Mouse (Mus musculus) left cerebral cortex, adult 8-10 months (tissue): ENCODE data around the gene Antxrl. TPM values are rescaled to one million over a fixed set of nuclear protein-coding genes. Genes with fewer than 3 reads are reported as not detected.

Experiments used
- DNase-seq, 2 experiments: peaks; one replicate each; pipeline ENCODE4 v3.0.0; 2022; ENCODE audit warnings: low spot score in 2 of 2
- total RNA-seq, 4 experiments: library from RNA; stranded (reverse); gene quantifications; 2 replicates each; pipeline ENCODE4 v1.2.4; 2022

The Antxrl gene
- total RNA-seq, 4 experiments from 2014 or later: not detected

DNA sequence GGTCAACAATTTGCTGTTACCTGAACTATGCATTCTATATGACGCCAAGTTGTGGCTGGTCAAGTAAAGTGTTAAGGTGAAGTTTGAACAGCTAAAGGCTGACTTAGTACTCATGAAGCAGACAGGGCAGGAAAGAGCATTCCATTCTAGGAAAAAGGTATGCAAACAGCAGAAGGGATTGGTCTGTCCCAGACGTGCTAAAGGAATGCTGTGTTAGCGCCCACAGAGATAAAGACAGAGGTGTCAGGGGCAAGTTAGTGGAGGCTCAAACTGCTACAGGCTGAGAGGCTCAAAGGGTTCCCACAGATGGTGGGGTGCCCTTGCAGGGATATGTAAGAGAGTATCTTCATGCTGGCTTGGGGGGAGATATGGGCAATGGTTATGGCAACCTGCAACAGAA lies 51.3 kb downstream of the Antxrl start:
- DNase-seq: no peak

DNA sequence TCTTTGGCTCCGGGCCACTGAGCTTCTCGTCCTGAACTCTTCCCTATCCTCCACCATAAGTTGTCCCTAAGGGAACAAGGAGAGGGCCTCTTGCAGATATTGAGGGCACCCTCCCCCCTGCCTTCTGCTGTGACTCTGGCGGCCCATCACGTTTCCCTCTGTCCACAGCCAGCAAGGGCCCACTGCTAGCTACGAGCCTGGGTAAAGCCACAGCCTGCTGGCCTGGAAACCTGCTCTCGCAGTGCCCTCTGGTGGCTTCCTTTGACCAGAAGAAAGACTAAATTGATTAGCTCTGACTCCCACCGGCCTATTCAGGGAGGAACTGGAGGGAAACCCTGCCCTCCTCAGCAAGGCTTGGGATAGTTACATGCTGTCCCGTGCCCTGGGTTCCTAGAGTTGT lies 52.4 kb downstream of the Antxrl start:
- peak in 1 of 2 experiments; percentile 28 for DNase-seq

DNA sequence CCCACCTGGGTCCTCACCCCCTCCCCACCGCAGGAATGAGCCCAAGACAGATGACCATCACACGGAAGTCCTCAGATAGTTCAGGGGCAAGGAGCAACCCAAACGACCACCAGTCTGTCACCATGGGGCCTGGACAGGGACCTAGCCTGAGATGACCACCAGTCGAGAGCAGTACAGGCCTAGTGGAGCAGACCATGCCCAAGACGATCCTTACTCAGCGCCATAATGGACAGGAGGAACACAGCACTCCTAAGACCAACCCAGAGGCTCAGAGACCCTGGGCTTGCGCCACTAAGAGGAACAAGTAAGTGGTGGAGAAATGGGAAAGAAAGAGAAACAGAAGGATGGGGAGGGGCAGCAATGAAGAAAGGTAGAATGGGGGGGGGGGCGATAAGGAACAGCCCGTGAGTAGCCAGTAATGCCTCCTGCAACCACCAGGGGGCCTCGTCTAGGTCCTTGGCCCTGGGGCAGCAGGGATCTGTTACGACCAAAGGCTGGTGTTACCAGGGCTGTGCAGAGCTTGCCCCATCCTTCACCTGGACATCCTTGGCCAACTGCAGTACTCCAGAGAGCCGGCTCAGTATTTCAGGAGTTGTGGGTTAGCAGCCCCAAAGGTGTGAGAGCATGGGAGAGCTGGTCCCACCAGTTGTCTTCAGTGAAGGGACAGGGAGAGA lies 54.0 kb downstream of the Antxrl start:
- DNase-seq: no peak

DNA sequence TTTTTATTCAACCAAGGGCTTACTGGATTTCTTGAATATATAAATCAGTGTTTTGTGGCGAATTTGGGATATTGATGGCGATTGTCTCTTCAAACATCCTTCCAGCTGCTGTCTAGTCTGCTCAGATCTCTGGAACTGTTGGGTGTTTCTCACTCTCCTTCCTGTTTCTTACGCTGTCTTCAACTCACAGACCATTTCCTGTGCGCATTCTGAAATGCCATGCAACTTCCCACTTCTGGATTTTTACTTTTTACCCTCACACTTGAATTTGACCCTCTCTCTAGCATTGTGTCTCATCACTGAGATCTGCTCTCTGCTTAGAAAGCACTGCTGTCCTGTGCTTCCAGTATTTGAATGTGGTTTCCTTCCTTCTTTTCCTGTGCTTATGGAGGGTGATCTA lies 55.1 kb downstream of the Antxrl start:
- DNase-seq: no peak

DNA sequence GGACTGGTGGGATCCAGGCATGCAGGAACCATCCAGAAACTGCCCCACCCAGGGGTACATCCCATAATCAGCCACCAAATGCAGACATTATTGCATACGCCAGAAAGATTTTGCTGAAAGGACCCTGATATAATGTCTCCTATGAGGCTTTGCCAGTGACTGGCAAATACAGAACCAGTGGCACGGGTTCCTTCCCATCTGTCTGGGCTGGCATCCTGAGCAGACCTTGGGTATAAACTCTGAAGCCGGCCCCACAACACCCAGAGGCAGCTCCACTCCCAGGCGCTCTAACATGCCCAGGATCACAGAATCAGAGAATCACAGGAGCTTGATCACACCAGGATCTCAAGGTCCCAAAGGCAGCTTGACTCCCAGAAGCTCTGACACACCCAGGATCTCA lies 61.8 kb downstream of the Antxrl start:
- DNase-seq: no peak

DNA sequence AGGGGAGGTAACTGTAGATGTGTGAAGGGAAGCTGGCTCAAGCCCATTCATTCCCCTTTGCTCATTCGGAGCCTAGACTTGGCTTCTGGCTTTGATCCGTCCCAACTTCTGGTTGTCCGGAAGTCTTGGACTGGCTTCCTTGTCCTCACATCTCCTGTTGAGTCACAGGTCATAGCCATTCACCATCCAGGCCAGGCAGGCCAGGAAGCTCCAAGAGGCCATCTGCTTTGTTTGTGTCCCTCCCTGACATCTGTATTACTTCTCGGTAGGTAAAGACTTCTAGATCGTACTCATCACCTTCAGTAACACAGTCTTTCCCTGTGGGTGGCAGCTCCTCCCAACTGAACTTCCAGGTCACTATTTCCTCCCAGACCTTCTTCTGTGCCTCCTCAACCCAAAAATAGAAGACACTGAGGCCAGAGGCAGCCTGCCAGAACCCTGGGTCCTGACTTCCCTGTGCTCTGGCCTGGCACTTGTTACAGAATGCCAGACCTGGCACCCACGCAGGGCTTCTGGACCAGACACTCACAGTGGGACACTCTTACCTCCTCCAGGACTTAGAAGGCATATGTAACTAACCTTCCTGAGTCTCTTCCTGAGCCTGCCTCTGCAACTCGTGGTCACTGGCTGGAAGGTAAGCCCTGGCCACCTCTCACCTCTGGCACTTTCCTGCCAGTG lies 66.7 kb downstream of the Antxrl start:
- no peak for DNase-seq

DNA sequence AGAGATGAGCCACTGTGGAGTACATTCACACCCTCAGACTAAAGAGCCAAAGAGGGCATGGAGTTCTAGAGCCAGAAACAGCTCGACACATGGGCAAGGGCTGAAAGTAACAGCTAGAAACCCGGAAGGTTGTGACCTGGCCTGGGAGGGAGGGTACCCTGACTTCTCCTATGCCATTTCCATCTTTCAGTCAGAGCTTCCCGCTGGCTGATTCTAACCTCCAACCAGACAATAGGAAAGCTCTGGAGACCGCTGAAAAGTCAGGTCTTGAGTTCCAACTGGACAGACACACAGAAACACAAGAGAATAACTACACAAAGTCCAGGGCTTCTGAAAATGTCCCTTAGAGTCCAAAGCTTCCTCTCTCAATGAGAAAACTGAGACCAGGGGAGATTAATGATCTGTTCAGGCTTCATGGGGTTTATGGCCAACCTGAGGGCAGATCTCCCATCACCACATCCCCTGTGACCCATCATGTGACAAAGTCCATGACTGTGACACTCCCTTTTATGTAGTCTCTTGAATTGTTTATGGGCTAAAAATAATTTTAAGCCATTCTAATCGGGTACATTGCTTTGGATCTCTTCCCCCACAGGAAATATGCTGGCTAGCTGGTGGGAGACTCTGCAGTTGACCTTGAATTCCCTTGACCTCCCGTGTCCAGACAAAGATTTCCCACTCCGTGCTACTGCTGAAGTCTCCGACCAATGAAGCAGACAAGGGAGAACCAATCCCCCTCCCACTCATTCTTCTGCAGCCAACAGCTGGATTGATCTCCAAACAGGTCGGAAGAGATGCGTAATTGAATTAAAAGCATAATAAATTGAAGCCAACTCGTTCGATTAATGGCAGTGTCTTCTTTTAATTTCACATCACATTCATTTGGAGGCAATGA lies 67.8 kb downstream of the Antxrl start:
- DNase-seq: no peak

DNA sequence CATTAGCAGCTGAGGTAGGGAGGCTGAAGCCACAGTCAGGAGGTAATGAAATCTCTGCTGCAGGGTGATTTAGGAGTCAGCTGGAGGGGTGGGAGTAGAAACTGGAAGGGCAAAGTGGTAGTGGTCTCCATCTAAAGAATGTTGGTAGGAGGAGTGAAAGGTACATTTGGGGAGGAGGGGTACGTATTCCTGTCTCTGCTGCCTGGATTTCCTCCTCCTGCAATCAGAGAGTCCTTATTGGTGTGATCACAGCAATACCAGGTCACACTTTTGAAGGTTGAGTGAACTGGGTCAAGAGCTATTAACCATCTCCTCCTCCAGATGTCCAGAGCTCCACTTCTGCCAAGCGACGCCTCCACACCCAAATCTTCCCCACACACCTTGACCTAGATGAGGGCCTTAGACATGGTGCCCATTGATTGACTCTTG lies 68.4 kb downstream of the Antxrl start:
- DNase-seq: no peak

DNA sequence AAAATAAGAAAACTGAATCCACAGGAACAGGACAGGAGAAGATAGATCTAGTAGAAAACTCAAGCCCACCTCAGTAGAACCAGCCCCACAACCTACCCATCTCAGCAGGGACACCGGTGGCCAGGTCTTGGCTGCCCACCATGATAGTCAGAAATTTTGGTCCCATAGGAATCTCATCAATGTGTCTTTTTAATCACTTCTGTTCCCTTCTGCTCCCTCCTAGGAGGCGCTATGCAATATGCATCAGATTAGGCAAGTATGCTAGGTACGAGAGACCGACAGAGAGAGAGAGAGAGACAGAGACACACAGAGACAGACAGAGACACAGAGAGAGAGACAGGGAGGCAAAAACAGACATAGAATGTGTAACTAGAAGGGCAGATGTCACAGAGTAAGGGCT lies 69.2 kb downstream of the Antxrl start:
- DNase-seq: no peak

Other genes with a start within 250 kb of the Antxrl start
- 1 to 10 TPM; 2.8 to 3.4 (median 2.9) TPM for gene Gdf10, start 129.1 kb upstream of the Antxrl start, total RNA-seq
- not detected for gene Gdf2, start 111.7 kb upstream of the Antxrl start, total RNA-seq
- gene Rbp3, start 98.7 kb upstream of the Antxrl start, total RNA-seq: under 1 TPM in 1 of 4 experiments, not detected in 3; 0.32 TPM
- 1 to 10 TPM; 3.4 to 4.6 (median 4.2) TPM for gene Zfp488, start 73.9 kb upstream of the Antxrl start, total RNA-seq
- not detected for gene Gm30083, start 37.5 kb upstream of the Antxrl start, total RNA-seq
- not detected for gene Gm5460, start 35.9 kb upstream of the Antxrl start, total RNA-seq
- gene Anxa8, start 33.3 kb downstream of the Antxrl start, total RNA-seq: under 1 TPM; 0.60 to 0.96 (median 0.72) TPM
- not detected for gene A630023A22Rik, start 50.0 kb downstream of the Antxrl start, total RNA-seq
- not detected for gene Npy4r, start 99.8 kb downstream of the Antxrl start, total RNA-seq
- 1 to 10 TPM; 2.9 to 3.5 (median 3.2) TPM for gene Gprin2, start 148.9 kb downstream of the Antxrl start, total RNA-seq
- under 1 TPM; 0.33 to 0.80 (median 0.52) TPM for gene Syt15, start 166.9 kb downstream of the Antxrl start, total RNA-seq